17 mouse cellular contexts compared by ENCODE assay signal in genomic region chr2:23021320-23021719, GRCm38 (mm10). TPM values are rescaled to one million over a fixed set of nuclear protein-coding genes. Genes with fewer than 3 reads are reported as not detected.
DNase-seq lines count a peak whose midpoint lies in the region; ATAC-seq and TF ChIP-seq lines count a peak whose summit lies in the region.
"Had no signal": no experiment of that assay in that cellular context is flagged by ENCODE, and none has a peak within 500 bp of the region (broad histone marks: within the 10 kb centered on the region; RNA-seq: fewer than 3 reads in every experiment).

No protein-coding gene starts in this region.

- TF ChIP-seq EP300 in stomach, postnatal 0 days (optimal IDR thresholded peaks at IDR 0.05): no peak

- H3K4me1 ChIP-seq in kidney, postnatal 0 days (replicated peaks; ENCODE audit: insufficient read depth, low read length): no peaks in the 10 kb centered on the region; the same call in 1 of the 2 replicates
- H3K4me1 ChIP-seq in stomach, embryonic 16.5 days (ENCODE audit: control insufficient read depth, insufficient read depth, low read length): peaks cover 16% of the 10 kb centered on the region; the same call in 1 of the 2 replicates
- H3K4me1 ChIP-seq in stomach, postnatal 0 days (replicated peaks; ENCODE audit: control insufficient read depth, insufficient read depth): no peaks in the 10 kb centered on the region
- H3K4me1 ChIP-seq: embryonic facial prominence, embryonic 13.5 days; midbrain, embryonic 15.5 days had no signal

- H3K4me3 ChIP-seq in kidney, postnatal 0 days (replicated peaks; ENCODE audit: low read depth, low read length): no peak overlapping the region
- H3K4me3 ChIP-seq in stomach, embryonic 16.5 days (replicated peaks; ENCODE audit: low read length): no peak overlapping the region
- no peak overlapping the region for H3K4me3 ChIP-seq in stomach, postnatal 0 days (ENCODE audit: low read depth, low read length)
- H3K4me3 ChIP-seq: embryonic facial prominence, embryonic 13.5 days; hindbrain, embryonic 15.5 days; kidney, embryonic 15.5 days; midbrain, embryonic 15.5 days had no signal

- ATAC-seq in kidney, postnatal 0 days (replicated peaks; ENCODE audit: low FRiP score, low read depth): no peak
- ATAC-seq in stomach, embryonic 16.5 days (ENCODE audit: insufficient read depth, low FRiP score): no peak
- ATAC-seq in stomach, postnatal 0 days (ENCODE audit: low FRiP score, low TSS enrichment): no peak
- ATAC-seq: forebrain, postnatal 0 days; intestine, postnatal 0 days; midbrain, embryonic 15.5 days had no signal

- no peak overlapping the region for H3K9ac ChIP-seq in kidney, postnatal 0 days (ENCODE audit: low read depth, low read length)
- no peak overlapping the region for H3K9ac ChIP-seq in stomach, embryonic 16.5 days (ENCODE audit: low read length)
- H3K9ac ChIP-seq in stomach, postnatal 0 days (ENCODE audit: low read length): no peak overlapping the region
- H3K9ac ChIP-seq: embryonic facial prominence, embryonic 13.5 days; forebrain, postnatal 0 days; hindbrain, embryonic 15.5 days; kidney, embryonic 15.5 days; midbrain, embryonic 15.5 days had no signal

- DNase-seq in kidney, postnatal 0 days (ENCODE audit: low spot score): no peak
- DNase-seq in kidney, postnatal 14 days: no peak
- no peak for DNase-seq in stomach, postnatal 0 days (ENCODE audit: low spot score)
- DNase-seq in induced T-regulatory cell, adult 2 months (ENCODE audit: low read depth): peak; percentile 52
- DNase-seq in right cerebral cortex, postnatal 25 days: no peak
- DNase-seq in retina, postnatal 1 day: no peak
- DNase-seq: cerebellum, adult 9-10 months; forebrain, postnatal 0 days; gastrocnemius, postnatal 10 days; layer of hippocampus, postnatal 36 days; thymus, postnatal 36 days had no signal

- no peaks in the 10 kb centered on the region for H3K27me3 ChIP-seq in kidney, postnatal 0 days (ENCODE audit: insufficient read depth, low read length)
- no peaks in the 10 kb centered on the region for H3K27me3 ChIP-seq in stomach, embryonic 16.5 days (ENCODE audit: control insufficient read depth, insufficient read depth, low read length)
- no peaks in the 10 kb centered on the region for H3K27me3 ChIP-seq in stomach, postnatal 0 days (ENCODE audit: control insufficient read depth, insufficient read depth, low read length)
- H3K27me3 ChIP-seq: embryonic facial prominence, embryonic 13.5 days; hindbrain, embryonic 15.5 days; kidney, embryonic 15.5 days; midbrain, embryonic 15.5 days had no signal

- no peak overlapping the region for H3K4me2 ChIP-seq in kidney, postnatal 0 days (ENCODE audit: low read length)
- H3K4me2 ChIP-seq in stomach, embryonic 16.5 days (ENCODE audit: low read depth, low read length): no peak overlapping the region
- H3K4me2 ChIP-seq in stomach, postnatal 0 days (replicated peaks; ENCODE audit: low read depth): no peak overlapping the region
- H3K4me2 ChIP-seq: embryonic facial prominence, embryonic 13.5 days; hindbrain, embryonic 15.5 days; kidney, embryonic 15.5 days; midbrain, embryonic 15.5 days had no signal

- H3K9me3 ChIP-seq in kidney, postnatal 0 days (replicated peaks; ENCODE audit: low read length): no peaks in the 10 kb centered on the region
- no peaks in the 10 kb centered on the region for H3K9me3 ChIP-seq in stomach, embryonic 16.5 days (replicated peaks; ENCODE audit: control insufficient read depth, low read length)
- H3K9me3 ChIP-seq in stomach, postnatal 0 days (ENCODE audit: control insufficient read depth, low read length): no peaks in the 10 kb centered on the region
- H3K9me3 ChIP-seq: embryonic facial prominence, embryonic 13.5 days; hindbrain, embryonic 15.5 days; kidney, embryonic 15.5 days; midbrain, embryonic 15.5 days had no signal

- H3K36me3 ChIP-seq in kidney, postnatal 0 days (ENCODE audit: insufficient read depth, low read length): no peaks in the 10 kb centered on the region
- H3K36me3 ChIP-seq in stomach, embryonic 16.5 days (ENCODE audit: control insufficient read depth, insufficient read depth, low read length): no peaks in the 10 kb centered on the region
- no peaks in the 10 kb centered on the region for H3K36me3 ChIP-seq in stomach, postnatal 0 days (ENCODE audit: control insufficient read depth, insufficient read depth, low read length)
- H3K36me3 ChIP-seq: hindbrain, embryonic 15.5 days; midbrain, embryonic 15.5 days had no signal

- TF ChIP-seq CTCF in kidney, postnatal 0 days (IDR thresholded peaks at IDR 0.05; ENCODE audit: low read depth): no peak
- no peak for TF ChIP-seq CTCF in stomach, postnatal 0 days (IDR thresholded peaks at IDR 0.05; ENCODE audit: low read depth)

- WGBS in kidney, postnatal 0 days: 83% methylated on average over 4 of the region's 4 CpGs
- 89% methylated on average over 4 of the region's 4 CpGs for WGBS in stomach, embryonic 16.5 days
- WGBS in stomach, postnatal 0 days: 81% methylated on average over 4 of the region's 4 CpGs

- H3K27ac ChIP-seq in kidney, postnatal 0 days: 0 out of 2 replicates have a peak overlapping the region, but pooled peaks have one; percentile 25
- 0 out of 2 replicates have a peak overlapping the region, but pooled peaks have one; percentile 26 for H3K27ac ChIP-seq in stomach, embryonic 16.5 days (ENCODE audit: low read length)
- H3K27ac ChIP-seq in stomach, postnatal 0 days (replicated peaks): no peak overlapping the region
- H3K27ac ChIP-seq: embryonic facial prominence, embryonic 13.5 days; hindbrain, embryonic 15.5 days; kidney, embryonic 15.5 days; midbrain, embryonic 15.5 days had no signal

RNA-seq across cellular contexts. Expression of gene Abi1, which starts 18.7 kb away (rescaled TPM):
- polyA plus RNA-seq in kidney, postnatal 0 days (2015; fragmentation: Nextera tagmentation; extraction: Ambion mirVana): 41.0 and 45.0 TPM in 2 replicates
- 59.7 and 66.9 TPM in 2 replicates for polyA plus RNA-seq in stomach, embryonic 16.5 days (2015; fragmentation: Nextera tagmentation; extraction: Ambion mirVana)
- polyA plus RNA-seq in stomach, postnatal 0 days (2015; fragmentation: Nextera tagmentation; extraction: Ambion mirVana): 40.7 and 42.4 TPM in 2 replicates

RNA-seq across cellular contexts. Expression of gene Acbd5, which starts 46.6 kb away (rescaled TPM):
- 31.1 and 34.3 TPM in 2 replicates for polyA plus RNA-seq in kidney, postnatal 0 days (2015; fragmentation: Nextera tagmentation; extraction: Ambion mirVana)
- polyA plus RNA-seq in stomach, embryonic 16.5 days (2015; fragmentation: Nextera tagmentation; extraction: Ambion mirVana): 41.8 and 42.5 TPM in 2 replicates
- polyA plus RNA-seq in stomach, postnatal 0 days (2015; fragmentation: Nextera tagmentation; extraction: Ambion mirVana): 27.8 and 32.9 TPM in 2 replicates
